9 mouse cellular contexts compared by ENCODE assay signal in the genomic region with DNA sequence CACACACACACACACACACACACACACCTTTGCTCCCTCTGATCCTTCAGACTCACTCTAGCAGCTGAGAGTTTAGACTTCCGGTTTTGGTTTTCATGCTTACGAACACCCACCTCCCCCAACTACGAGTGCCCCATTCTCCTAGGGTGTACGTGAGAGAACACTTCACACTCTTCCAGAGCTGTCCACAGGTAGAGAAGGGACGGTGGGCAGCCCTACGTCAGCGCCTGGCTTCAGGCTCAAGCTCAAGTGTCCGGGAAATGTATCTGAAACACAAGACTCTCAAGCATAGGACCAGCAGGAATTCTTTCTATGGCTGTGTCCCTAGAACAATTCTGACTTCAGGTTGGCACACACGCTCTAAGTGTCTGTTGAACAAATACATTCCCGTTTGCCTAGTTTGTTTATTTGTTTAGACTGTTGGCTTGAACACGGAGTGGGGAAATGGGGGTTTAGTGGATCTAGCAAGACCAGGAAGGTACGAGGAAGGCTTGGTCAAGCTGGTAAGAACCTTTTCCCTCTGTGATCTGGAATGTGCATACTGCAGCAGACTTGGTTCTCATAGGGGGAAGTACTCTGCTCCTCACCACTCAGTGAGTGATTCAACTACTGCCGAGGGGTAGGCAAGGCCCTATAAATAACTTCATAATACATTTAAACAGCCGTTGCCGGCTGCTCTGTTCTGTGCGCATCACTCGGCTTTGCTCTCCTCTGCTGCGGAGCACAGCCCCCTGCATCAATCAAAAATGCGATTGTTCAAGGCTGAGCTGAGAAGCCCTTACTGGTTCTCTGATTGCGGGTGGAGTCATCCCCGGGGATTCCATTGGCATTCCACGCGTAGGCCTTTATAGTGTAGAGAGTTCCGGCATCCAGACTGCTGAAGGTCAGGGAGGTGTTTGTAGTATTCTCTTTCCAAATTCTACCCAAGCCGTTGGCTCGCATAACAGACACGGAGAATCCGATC. TPM values are rescaled to one million over a fixed set of nuclear protein-coding genes. Genes with fewer than 3 reads are reported as not detected.
DNase-seq lines count a peak whose midpoint lies in the region; ATAC-seq and TF ChIP-seq lines count a peak whose summit lies in the region.
"Had no signal": no experiment of that assay in that cellular context is flagged by ENCODE, and none has a peak within 500 bp of the region (broad histone marks: within the 10 kb centered on the region; RNA-seq: fewer than 3 reads in every experiment).

No protein-coding gene starts in this region.

- peak overlapping the region; percentile 48 for H3K27ac ChIP-seq in gastrocnemius, adult 2 months
- peak overlapping the region; percentile 30 for H3K27ac ChIP-seq in embryonic facial prominence, embryonic 14.5 days (replicated peaks; ENCODE audit: low read depth, low read length)

- ATAC-seq in embryonic facial prominence, embryonic 14.5 days (ENCODE audit: low read depth) = peak; percentile 89
- peak; percentile 51; the same call in 1 of the 2 replicates for ATAC-seq in megakaryocyte-erythroid progenitor cell, adult 5-6 weeks (replicated peaks; ENCODE audit: low FRiP score, low TSS enrichment, poor library complexity, severe bottlenecking)

- no peaks in the 10 kb centered on the region for H3K36me3 ChIP-seq in embryonic facial prominence, embryonic 14.5 days (ENCODE audit: control insufficient read depth, insufficient read depth, low read length)

- H3K4me3 ChIP-seq in gastrocnemius, adult 2 months = peak overlapping the region; percentile 55
- H3K4me3 ChIP-seq in embryonic facial prominence, embryonic 14.5 days (ENCODE audit: low read depth, low read length) = no peak overlapping the region

- H3K4me2 ChIP-seq in embryonic facial prominence, embryonic 14.5 days (ENCODE audit: low read depth, low read length) = no peak overlapping the region; the same call in 1 of the 2 replicates

- no peaks in the 10 kb centered on the region for H3K9me3 ChIP-seq in embryonic facial prominence, embryonic 14.5 days (ENCODE audit: control insufficient read depth, low read length)

- WGBS in embryonic facial prominence, embryonic 14.5 days = 55% methylated on average over 28 of the region's 28 CpGs

- intact Hi-C loops in gastrocnemius, adult 2 months (cut with DNase I) = no loop called here

- no peaks in the 10 kb centered on the region for H3K27me3 ChIP-seq in embryonic facial prominence, embryonic 14.5 days (replicated peaks; ENCODE audit: control insufficient read depth, insufficient read depth, low read length)

- peaks cover 21% of the 10 kb centered on the region; the same call in 1 of the 2 replicates for H3K4me1 ChIP-seq in embryonic facial prominence, embryonic 14.5 days (ENCODE audit: control insufficient read depth, insufficient read depth, low read length)

- DNase-seq in gastrocnemius, adult 2 months = no peak
- DNase-seq in gastrocnemius, postnatal 25 days = no peak
- DNase-seq in CD8-positive naive resting alpha-beta T cell, adult 2 months (ENCODE audit: low read depth in 2 of 2, low spot score in 2 of 2) = peak; percentile 64 to 68
- DNase-seq in embryonic facial prominence, embryonic 14.5 days (ENCODE audit: low spot score) = peak; percentile 80
- DNase-seq in left cerebral cortex, adult 8-10 months (ENCODE audit: low spot score in 2 of 2) = peak; percentile 17 to 28
- peak; percentile 74 for DNase-seq in thymus, postnatal 14 days
- no peak for DNase-seq in urinary bladder, adult 2 months (ENCODE audit: low spot score)

- no peak overlapping the region for H3K9ac ChIP-seq in embryonic facial prominence, embryonic 14.5 days (ENCODE audit: low read depth, low read length)

- no peak for TF ChIP-seq CTCF in gastrocnemius, adult 2 months (IDR thresholded peaks at IDR 0.05)

RNA-seq across cellular contexts. Expression of a gene that starts 9.0 kb away (rescaled TPM):
- under 1 TPM in 1 of 2 experiments, not detected in 1; 0.06 TPM for total RNA-seq in gastrocnemius, adult 2 months (2021)
- not detected for total RNA-seq in gastrocnemius, postnatal 25 days (2021)
- 0.18 and 0.60 TPM in 2 replicates for polyA plus RNA-seq in embryonic facial prominence, embryonic 14.5 days (2014; fragmentation: Nextera tagmentation; extraction: Ambion mirVana)
- total RNA-seq in left cerebral cortex, adult 8-10 months (2022) = under 1 TPM; 0.11 to 0.35 (median 0.14) TPM
- total RNA-seq in megakaryocyte-erythroid progenitor cell, adult 5-6 weeks (2014; fragmentation: Nextera tagmentation) = not detected in 2 replicates
- not detected in 2 replicates for total RNA-seq in megakaryocyte-erythroid progenitor cell, adult 5-6 weeks (2017)
- 0.24 and 0.29 TPM in 2 replicates for polyA plus RNA-seq in urinary bladder, adult 2 months (2012; rRNA removed)

RNA-seq across cellular contexts. Expression of a gene that starts 30.7 kb away (rescaled TPM):
- 10 to 100 TPM; 17.6 to 18.7 TPM for total RNA-seq in gastrocnemius, adult 2 months (2021)
- 10 to 100 TPM; 14.7 to 16.1 TPM for total RNA-seq in gastrocnemius, postnatal 25 days (2021)
- 57.8 and 58.1 TPM in 2 replicates for polyA plus RNA-seq in embryonic facial prominence, embryonic 14.5 days (2014; fragmentation: Nextera tagmentation; extraction: Ambion mirVana)
- 10 to 100 TPM; 34.9 to 45.6 (median 40.1) TPM for total RNA-seq in left cerebral cortex, adult 8-10 months (2022)
- total RNA-seq in megakaryocyte-erythroid progenitor cell, adult 5-6 weeks (2014; fragmentation: Nextera tagmentation) = 138 and 220 TPM in 2 replicates
- total RNA-seq in megakaryocyte-erythroid progenitor cell, adult 5-6 weeks (2017) = 307 and 371 TPM in 2 replicates
- polyA plus RNA-seq in urinary bladder, adult 2 months (2012; rRNA removed) = 77.1 and 80.1 TPM in 2 replicates

RNA-seq across cellular contexts. Expression of a gene that starts 40.5 kb away (rescaled TPM):
- total RNA-seq in gastrocnemius, adult 2 months (2021) = 10 to 100 TPM; 30.5 to 40.4 TPM
- total RNA-seq in gastrocnemius, postnatal 25 days (2021) = 10 to 100 TPM; 23.5 to 26.4 TPM
- polyA plus RNA-seq in embryonic facial prominence, embryonic 14.5 days (2014; fragmentation: Nextera tagmentation; extraction: Ambion mirVana) = 35.3 and 35.7 TPM in 2 replicates
- total RNA-seq in left cerebral cortex, adult 8-10 months (2022) = 10 to 100 TPM; 25.3 to 32.4 (median 28.7) TPM
- total RNA-seq in megakaryocyte-erythroid progenitor cell, adult 5-6 weeks (2014; fragmentation: Nextera tagmentation) = 46.7 and 47.5 TPM in 2 replicates
- total RNA-seq in megakaryocyte-erythroid progenitor cell, adult 5-6 weeks (2017) = 56.6 and 61.3 TPM in 2 replicates
- 43.3 and 49.4 TPM in 2 replicates for polyA plus RNA-seq in urinary bladder, adult 2 months (2012; rRNA removed)

RNA-seq across cellular contexts. Expression of a gene that starts 58.8 kb away (rescaled TPM):
- total RNA-seq in gastrocnemius, adult 2 months (2021) = not detected
- total RNA-seq in gastrocnemius, postnatal 25 days (2021) = not detected
- polyA plus RNA-seq in embryonic facial prominence, embryonic 14.5 days (2014; fragmentation: Nextera tagmentation; extraction: Ambion mirVana) = 0.81 and 1.2 TPM in 2 replicates
- total RNA-seq in left cerebral cortex, adult 8-10 months (2022) = 1 to 10 TPM; 2.2 to 4.6 (median 3.5) TPM
- total RNA-seq in megakaryocyte-erythroid progenitor cell, adult 5-6 weeks (2014; fragmentation: Nextera tagmentation) = not detected in 2 replicates
- total RNA-seq in megakaryocyte-erythroid progenitor cell, adult 5-6 weeks (2017) = not detected in 2 replicates
- 0.08 and 0.10 TPM in 2 replicates for polyA plus RNA-seq in urinary bladder, adult 2 months (2012; rRNA removed)
- total RNA-seq: heart, postnatal 14 days had no signal

RNA-seq across cellular contexts. Expression of a gene that starts 59.4 kb away (rescaled TPM):
- total RNA-seq in gastrocnemius, adult 2 months (2021) = not detected
- not detected for total RNA-seq in gastrocnemius, postnatal 25 days (2021)
- not detected in 2 replicates for polyA plus RNA-seq in embryonic facial prominence, embryonic 14.5 days (2014; fragmentation: Nextera tagmentation; extraction: Ambion mirVana)
- not detected for total RNA-seq in left cerebral cortex, adult 8-10 months (2022)
- total RNA-seq in megakaryocyte-erythroid progenitor cell, adult 5-6 weeks (2014; fragmentation: Nextera tagmentation) = not detected in 2 replicates
- total RNA-seq in megakaryocyte-erythroid progenitor cell, adult 5-6 weeks (2017) = not detected in 2 replicates
- 0.28 TPM in 1 of 2 replicates, not detected in the other for polyA plus RNA-seq in urinary bladder, adult 2 months (2012; rRNA removed)
- total RNA-seq: heart, postnatal 14 days had no signal

Comparison
In these comparisons a context has a peak if more than half of its experiments do, and no peak if none do; other contexts are left out.
1. DNase-seq: peak in CD8-positive naive resting alpha-beta T cell, adult 2 months (2 of 2), embryonic facial prominence, embryonic 14.5 days (single experiment), left cerebral cortex, adult 8-10 months (2 of 2) and thymus, postnatal 14 days (single experiment); none in gastrocnemius, adult 2 months (single experiment), gastrocnemius, postnatal 25 days (single experiment) and urinary bladder, adult 2 months (single experiment).